Mouse (Mus musculus) thymus, postnatal 0 days (tissue): Measurements from ENCODE around the gene Cyp4b1. TPM values are rescaled to one million over a fixed set of nuclear protein-coding genes. Genes with fewer than 3 reads are reported as not detected.

Source experiments
- polyA plus RNA-seq: library from polyadenylated mRNA; unstranded; fragments of >200 nt; fragmentation: Nextera tagmentation; extraction: Ambion mirVana; gene quantifications from 2 replicates; pipeline ENCODE4 v1.2.1, GENCODE M21; 2015

The Cyp4b1 gene
- polyA plus RNA-seq, 1 experiment from 2014 or later = 3.4 TPM

Other genes with a start within 250 kb of the Cyp4b1 start
- gene Cyp4a12b, start 236.1 kb downstream of the Cyp4b1 start, polyA plus RNA-seq = 0.06 and 0.08 TPM in 2 replicates
- not detected in 2 replicates for gene Cyp4a30b, start 195.1 kb downstream of the Cyp4b1 start, polyA plus RNA-seq
- gene Cyp4a14, start 151.6 kb downstream of the Cyp4b1 start, polyA plus RNA-seq = not detected in 2 replicates
- not detected in 2 replicates for gene Cyp4a10, start 129.5 kb downstream of the Cyp4b1 start, polyA plus RNA-seq
- gene Cyp4a31, start 84.1 kb downstream of the Cyp4b1 start, polyA plus RNA-seq = not detected in 2 replicates
- gene Cyp4a32, start 46.8 kb downstream of the Cyp4b1 start, polyA plus RNA-seq = not detected in 2 replicates
- gene Efcab14, start 90.0 kb upstream of the Cyp4b1 start, polyA plus RNA-seq = 24.5 and 28.3 TPM in 2 replicates
- gene Tex38, start 133.3 kb upstream of the Cyp4b1 start, polyA plus RNA-seq = 0.27 and 0.35 TPM in 2 replicates
- 42.7 and 51.1 TPM in 2 replicates for gene Atpaf1, start 137.1 kb upstream of the Cyp4b1 start, polyA plus RNA-seq
- 8.5 and 9.4 TPM in 2 replicates for gene Mob3c, start 180.4 kb upstream of the Cyp4b1 start, polyA plus RNA-seq
- 41.3 and 42.5 TPM in 2 replicates for gene Mknk1, start 191.5 kb upstream of the Cyp4b1 start, polyA plus RNA-seq
- not detected in 2 replicates for gene Kncn, start 236.7 kb upstream of the Cyp4b1 start, polyA plus RNA-seq
- gene 6430628N08Rik, start 242.9 kb upstream of the Cyp4b1 start, polyA plus RNA-seq = not detected in 2 replicates